Mouse (Mus musculus) heart, embryonic 15.5 days (tissue): ENCODE measurements around the gene Supt5. TPM values are rescaled to one million over a fixed set of nuclear protein-coding genes. Genes with fewer than 3 reads are reported as not detected.
A peak's percentile ranks its signal among the peaks of the same experiment; 100 is the strongest.
"Not testable (repeated sequence)": the region's sequence is repeated elsewhere in the genome, so short reads cannot be mapped to it uniquely, and the experiment has no call there.

Experiments used
- ATAC-seq: fragments of 200-750 bp; cut with Nextera tagmentation; replicated peaks from 2 replicates; pipeline ENCODE4 v1.8.0; 2017; ENCODE audit warnings: low read depth, moderate TSS enrichment; ENCODE audit not compliant: insufficient number of reproducible peaks, insufficient read depth, low FRiP score
- H3K27ac ChIP-seq: fragments of 300-500 bp; sonication (generic); 2 replicates; pipeline ENCODE4 v1.5.1; 2015; ENCODE audit warnings: mild to moderate bottlenecking, inconsistent platforms
- H3K27me3 ChIP-seq: fragments of 300-500 bp; sonication (generic); 2 replicates; pipeline ENCODE4 v1.6.1; 2015; ENCODE audit warnings: inconsistent platforms
- H3K36me3 ChIP-seq: fragments of 300-500 bp; sonication (generic); 2 replicates; pipeline ENCODE4 v1.6.1; 2015; ENCODE audit warnings: mild to moderate bottlenecking, inconsistent platforms
- H3K4me1 ChIP-seq: fragments of 300-500 bp; sonication (generic); replicated peaks from 2 replicates; pipeline ENCODE4 v1.6.1; 2015; ENCODE audit warnings: inconsistent platforms
- H3K4me2 ChIP-seq: fragments of 300-500 bp; sonication (generic); 2 replicates; pipeline ENCODE4 v1.6.1; 2015; ENCODE audit warnings: inconsistent platforms, mild to moderate bottlenecking, moderate library complexity
- H3K4me3 ChIP-seq: fragments of 300-500 bp; sonication (generic); 2 replicates; pipeline ENCODE4 v1.5.1; 2015; ENCODE audit warnings: mild to moderate bottlenecking, inconsistent platforms
- H3K9ac ChIP-seq: fragments of 300-500 bp; sonication (generic); 2 replicates; pipeline ENCODE4 v1.6.1; 2015; ENCODE audit warnings: mild to moderate bottlenecking, inconsistent platforms
- H3K9me3 ChIP-seq: fragments of 300-500 bp; sonication (generic); replicated peaks from 2 replicates; pipeline ENCODE4 v1.6.1; 2016; ENCODE audit warnings: inconsistent platforms
- WGBS: fragments of 180-500 bp; shearing (Covaris S2); methylation state at CpG from one replicate; pipeline ENCODE4 v1.1.7; 2015; ENCODE audit warnings: mixed read lengths; 5-methylcytosine and 5-hydroxymethylcytosine counted together
- polyA plus RNA-seq: library from polyadenylated mRNA; unstranded; fragments of >200 nt; fragmentation: Nextera tagmentation; extraction: Ambion mirVana; gene quantifications from 2 replicates; pipeline ENCODE4 v1.2.1, GENCODE M21; 2015

The Supt5 gene
- polyA plus RNA-seq, result 52.0 and 71.9 TPM in 2 replicates

DNA sequence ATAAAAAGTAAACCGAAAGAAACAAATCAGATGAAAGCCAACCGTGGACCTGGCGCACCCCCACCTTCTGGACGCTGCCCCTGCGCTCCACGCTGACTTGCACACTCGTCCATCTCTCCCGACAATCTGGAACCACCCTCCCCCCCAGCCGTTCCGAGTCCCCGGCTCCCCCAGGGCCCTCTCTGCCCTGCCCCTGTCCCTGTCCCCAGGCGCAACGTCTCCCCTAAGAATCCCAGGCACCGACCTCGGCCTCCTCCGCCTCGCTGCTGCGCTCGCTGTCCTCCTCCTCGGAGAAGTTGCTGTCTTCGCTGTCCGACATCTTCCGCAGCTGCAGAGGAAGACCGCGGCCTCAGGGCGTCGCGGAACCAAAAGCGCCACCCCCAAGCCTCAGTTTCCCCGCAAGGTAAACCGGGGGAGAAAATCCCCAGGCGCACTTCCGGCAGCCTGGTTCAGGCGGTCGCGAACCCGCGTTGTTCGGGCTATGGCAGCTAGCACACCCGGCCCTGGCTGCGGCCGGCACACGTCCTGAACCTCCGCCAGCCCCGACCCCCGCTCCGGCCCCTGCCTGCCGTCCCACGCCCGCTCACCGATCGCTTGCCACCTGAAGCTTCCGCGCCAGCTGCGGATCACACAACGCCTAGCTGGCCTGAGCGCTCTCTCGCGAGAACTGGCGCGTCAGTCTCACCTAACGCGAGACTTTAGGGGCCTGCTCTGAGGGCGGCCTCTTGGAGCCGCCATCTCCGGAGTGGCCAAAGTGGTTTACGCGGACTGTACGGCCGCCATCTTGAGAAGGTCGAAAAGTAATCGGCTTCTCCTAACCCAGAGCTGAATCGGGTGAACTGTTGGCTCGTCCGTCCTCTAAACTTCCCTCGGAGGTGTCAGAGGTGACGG is at the start of gene Supt5:
Gene Supt5 (minus strand): TSS at position 639 of the 891 bp plus-strand sequence.
- Histone ChIP-seq H3K27ac (peak within 1 kb of the TSS; percentile 92), H3K9me3 (no peaks in the 10 kb centered on the region), H3K4me3 (peak within 1 kb of the TSS; percentile 88), H3K9ac (peak within 1 kb of the TSS; percentile 93), H3K4me2 (peak within 1 kb of the TSS; percentile 84), H3K36me3 (no peaks in the 10 kb centered on the region), H3K4me1 (peaks cover 16% of the 10 kb centered on the region), H3K27me3 (no peaks in the 10 kb centered on the region)
- ATAC-seq, result peak; percentile 98
- under 1% methylated on average over 77 of the region's 77 CpGs for WGBS

- H3K36me3 ChIP-seq, result peaks cover 30% of the 10 kb centered on the region
- peaks cover 29% of the 10 kb centered on the region for H3K4me1 ChIP-seq
- H3K27me3 ChIP-seq, H3K4me3 ChIP-seq, ATAC-seq, H3K27ac ChIP-seq, H3K4me2 ChIP-seq, H3K9ac ChIP-seq, H3K9me3 ChIP-seq: not testable (repeated sequence)
- 87% methylated on average over 7 of the region's 7 CpGs for WGBS
Measured at GRCm38 (mm10) chr7:28387384-28387783, 48.8 kb upstream of the Supt5 start.

GRCm38 (mm10) chr7:28386877-28387276 is 48.3 kb upstream of the Supt5 start:
- not testable (repeated sequence) for ATAC-seq, H3K9ac ChIP-seq, H3K9me3 ChIP-seq, H3K27ac ChIP-seq, H3K27me3 ChIP-seq, H3K4me2 ChIP-seq, H3K4me3 ChIP-seq
- Histone ChIP-seq H3K4me1 (peaks cover 30% of the 10 kb centered on the region), H3K36me3 (peaks cover 30% of the 10 kb centered on the region)
- 75% methylated on average over 6 of the region's 6 CpGs for WGBS

GRCm38 (mm10) chr7:28386462-28386861 is 47.9 kb upstream of the Supt5 start:
- H3K27ac ChIP-seq, result peak overlapping the region; percentile 54
- no peaks in the 10 kb centered on the region for H3K9me3 ChIP-seq
- 2% methylated on average over 4 of the region's 4 CpGs for WGBS
- H3K4me3 ChIP-seq, result no peak overlapping the region
- ATAC-seq, result peak; percentile 34
- no peak overlapping the region for H3K4me2 ChIP-seq
- H3K36me3 ChIP-seq, result peaks cover 30% of the 10 kb centered on the region
- no peak overlapping the region for H3K9ac ChIP-seq
- peaks cover 30% of the 10 kb centered on the region for H3K4me1 ChIP-seq
- no peaks in the 10 kb centered on the region for H3K27me3 ChIP-seq

DNA sequence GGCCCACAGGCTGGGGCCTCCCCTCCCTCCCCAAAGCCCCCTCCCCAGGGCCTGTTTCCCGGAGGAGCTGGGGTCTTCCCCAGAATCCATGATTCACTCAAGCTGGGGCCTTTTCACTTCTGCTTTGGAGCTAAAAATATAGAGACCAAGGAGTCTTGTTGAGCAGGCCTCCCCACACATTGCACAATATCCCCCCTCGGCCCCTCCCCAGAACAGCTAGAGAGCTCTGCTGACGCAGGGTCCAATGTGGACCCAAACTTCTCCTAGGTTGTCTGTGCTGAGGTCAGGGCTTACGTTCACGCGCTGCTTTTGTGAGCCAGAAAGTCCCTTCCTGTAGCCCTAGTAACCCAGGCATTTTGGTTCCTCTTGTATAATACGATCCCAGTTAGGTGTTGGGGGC is 47.5 kb upstream of the Supt5 start:
- Histone ChIP-seq H3K4me2 (no peak overlapping the region), H3K27me3 (no peaks in the 10 kb centered on the region), H3K9ac (no peak overlapping the region), H3K4me3 (no peak overlapping the region), H3K36me3 (peaks cover 30% of the 10 kb centered on the region), H3K4me1 (peaks cover 30% of the 10 kb centered on the region), H3K9me3 (no peaks in the 10 kb centered on the region), H3K27ac (peak overlapping the region; percentile 54)
- WGBS, result 78% methylated on average over 7 of the region's 7 CpGs
- no peak for ATAC-seq

GRCm38 (mm10) chr7:28385196-28385595 is 46.6 kb upstream of the Supt5 start:
- 87% methylated on average over 9 of the region's 9 CpGs for WGBS
- Histone ChIP-seq H3K4me2 (no peak overlapping the region), H3K36me3 (peaks cover 23% of the 10 kb centered on the region), H3K27ac (no peak overlapping the region), H3K9me3 (no peaks in the 10 kb centered on the region), H3K9ac (no peak overlapping the region), H3K4me1 (peaks cover 38% of the 10 kb centered on the region), H3K4me3 (no peak overlapping the region), H3K27me3 (no peaks in the 10 kb centered on the region)
- ATAC-seq, result no peak

DNA sequence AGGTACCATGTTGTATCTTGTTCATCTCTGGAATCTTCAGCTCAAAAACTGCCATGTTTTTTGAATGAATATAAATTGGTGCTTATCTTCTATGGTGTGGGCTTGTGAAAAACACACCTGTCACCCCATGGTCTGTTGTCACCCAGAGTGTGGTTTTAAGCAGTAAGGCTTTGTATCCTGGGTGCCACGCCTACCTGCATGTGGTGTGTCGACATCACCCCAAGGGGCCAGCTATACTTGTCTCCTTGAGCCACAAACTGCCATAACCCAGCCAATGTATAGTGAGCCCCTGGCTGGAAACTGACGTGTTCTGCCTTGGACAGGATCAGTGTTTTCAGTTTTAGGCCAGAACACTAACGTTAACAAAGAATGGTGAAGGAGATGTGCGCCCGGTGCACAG is 45.6 kb upstream of the Supt5 start:
- ATAC-seq, result no peak
- Histone ChIP-seq H3K27me3 (no peaks in the 10 kb centered on the region), H3K9me3 (no peaks in the 10 kb centered on the region), H3K36me3 (peaks cover 15% of the 10 kb centered on the region), H3K27ac (peak overlapping the region; percentile 98), H3K9ac (no peak overlapping the region), H3K4me1 (peaks cover 45% of the 10 kb centered on the region), H3K4me3 (no peak overlapping the region), H3K4me2 (no peak overlapping the region)
- 75% methylated on average over 6 of the region's 6 CpGs for whole genome bisulfite sequencing

DNA sequence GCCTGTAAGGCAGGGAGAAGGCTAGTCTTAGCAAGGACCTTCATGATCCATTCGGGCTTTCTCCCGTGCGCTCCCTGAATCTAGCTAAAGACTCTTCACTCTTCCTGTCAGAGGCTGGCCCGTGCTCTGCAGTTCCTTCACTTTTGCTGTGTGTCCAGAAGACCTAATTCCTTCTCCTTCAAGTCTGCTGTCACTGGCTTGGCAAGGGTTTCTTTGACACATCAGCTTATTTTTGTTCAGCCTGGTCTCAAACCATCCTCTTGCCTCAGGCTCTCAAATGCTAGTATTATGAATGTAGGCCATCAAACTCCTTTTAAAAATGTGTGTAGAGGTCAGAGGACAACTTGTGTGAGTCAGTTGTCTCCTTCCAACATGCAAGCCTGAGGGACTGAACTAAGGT is 45.1 kb upstream of the Supt5 start:
- Histone ChIP-seq H3K4me3 (no peak overlapping the region), H3K4me1 (peaks cover 45% of the 10 kb centered on the region), H3K9me3 (no peaks in the 10 kb centered on the region), H3K36me3 (peaks cover 9% of the 10 kb centered on the region), H3K4me2 (no peak overlapping the region), H3K27ac (peak overlapping the region; percentile 98), H3K9ac (no peak overlapping the region), H3K27me3 (no peaks in the 10 kb centered on the region)
- ATAC-seq, result no peak
- WGBS, result 73% methylated on average over 4 of the region's 4 CpGs

DNA sequence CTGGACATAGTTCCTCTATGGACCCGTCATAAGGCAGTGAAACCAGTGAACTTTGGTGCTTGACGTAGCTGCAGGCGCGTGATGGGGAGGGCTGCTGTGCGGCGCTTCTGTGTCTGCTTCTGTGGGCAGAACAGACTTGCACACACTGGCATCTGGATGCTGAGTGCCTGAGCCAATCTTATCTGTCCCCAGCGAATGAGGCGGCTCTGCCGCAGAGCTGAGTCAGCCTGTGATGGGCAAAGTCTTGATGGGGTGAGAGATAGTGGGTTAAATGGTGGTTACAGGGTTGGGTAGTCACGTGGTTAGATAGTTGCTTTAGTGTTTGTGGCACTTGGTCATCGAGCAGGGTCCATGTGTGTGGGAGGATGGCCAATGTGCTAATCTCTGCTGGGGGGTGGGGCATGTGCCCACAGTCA is 44.4 kb upstream of the Supt5 start:
- 0 out of 2 replicates have a peak overlapping the region, but pooled peaks have one; percentile 38 for H3K9ac ChIP-seq
- H3K9me3 ChIP-seq, result no peaks in the 10 kb centered on the region
- peak overlapping the region; percentile 2; the same call in 1 of the 2 replicates for H3K4me3 ChIP-seq
- peak overlapping the region; percentile 98 for H3K27ac ChIP-seq
- H3K4me2 ChIP-seq, result peak overlapping the region; percentile 68
- 13% methylated on average over 11 of the region's 11 CpGs for WGBS
- no peaks in the 10 kb centered on the region for H3K27me3 ChIP-seq
- peak; percentile 11; the same call in 1 of the 2 replicates for ATAC-seq
- peaks cover 4% of the 10 kb centered on the region; the same call in 1 of the 2 replicates for H3K36me3 ChIP-seq
- H3K4me1 ChIP-seq, result peaks cover 47% of the 10 kb centered on the region

DNA sequence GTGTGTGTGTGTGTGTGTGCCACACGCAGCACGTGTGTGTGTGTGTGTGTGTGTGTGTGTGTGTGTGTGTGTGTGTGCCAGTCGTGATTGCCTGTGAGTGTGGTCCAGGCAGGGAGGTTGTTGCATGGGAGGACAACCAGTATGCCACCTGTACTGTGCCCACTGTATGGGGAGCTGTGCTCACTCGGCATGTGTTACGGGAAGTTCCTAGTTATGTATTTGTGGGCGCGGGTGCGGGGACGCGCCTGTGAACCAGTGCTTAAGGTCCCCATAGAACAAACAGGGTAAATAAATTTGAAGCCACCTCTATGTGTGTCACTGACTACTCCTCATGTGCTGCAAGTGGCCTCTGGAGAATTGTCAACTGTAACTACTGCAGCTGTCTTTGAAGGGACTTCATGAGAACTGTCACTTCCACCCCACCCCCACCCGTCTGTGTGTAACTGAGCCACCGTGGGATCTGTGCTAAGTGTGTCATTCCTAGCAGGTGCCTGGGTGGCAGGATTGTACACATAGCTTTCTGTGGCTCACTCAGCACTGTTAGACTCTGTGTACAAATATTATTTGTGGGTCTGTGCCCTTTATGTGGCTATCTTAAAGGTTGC is 43.9 kb upstream of the Supt5 start:
- Histone ChIP-seq H3K9ac (peak overlapping the region; percentile 38), H3K36me3 (peaks cover 2% of the 10 kb centered on the region; the same call in 1 of the 2 replicates), H3K4me3 (peak overlapping the region; percentile 41), H3K27ac (peak overlapping the region; percentile 98), H3K4me1 (peaks cover 53% of the 10 kb centered on the region), H3K27me3 (no peaks in the 10 kb centered on the region), H3K9me3 (no peaks in the 10 kb centered on the region), H3K4me2 (peak overlapping the region; percentile 68)
- WGBS, result 28% methylated on average over 10 of the region's 12 CpGs
- ATAC-seq, result no peak

GRCm38 (mm10) chr7:28381938-28382337 is 43.4 kb upstream of the Supt5 start:
- peak overlapping the region; percentile 68 for H3K4me2 ChIP-seq

More at GRCm38 (mm10) chr7:28381938-28382337, 43.4 kb upstream of the Supt5 start:
- H3K4me3 ChIP-seq, result peak overlapping the region; percentile 41
- WGBS, result 0% methylated on average over 20 of the region's 20 CpGs
- no peaks in the 10 kb centered on the region for H3K9me3 ChIP-seq
- H3K36me3 ChIP-seq, result no peaks in the 10 kb centered on the region
- peaks cover 58% of the 10 kb centered on the region for H3K4me1 ChIP-seq
- peak overlapping the region; percentile 98 for H3K27ac ChIP-seq
- peak overlapping the region; percentile 62 for H3K9ac ChIP-seq
- peak; percentile 79 for ATAC-seq
- H3K27me3 ChIP-seq, result no peaks in the 10 kb centered on the region
